Mouse (Mus musculus) right cerebral cortex, postnatal 10 days (tissue): ENCODE measurements at regions not wholly inside any gene's neighbourhood (a gene's known extent, or its start where the extent isn't known, plus 50 kb on each side); places are given as distances from the start of the nearest gene placed in this dataset.

Experiments
- DNase-seq, 2 experiments: peaks; one replicate each; pipeline ENCODE4 v3.0.0; 2021; ENCODE audit warnings: low spot score in 2 of 2

GRCm38 (mm10) chr14:94691176-94691575, 800.7 kb upstream of the Pcdh9 start:
- no peak for DNase-seq

GRCm38 (mm10) chr14:94677716-94678115, 787.2 kb upstream of the Pcdh9 start:
- no peak for DNase-seq

- peak in 1 of 2 experiments; percentile 33 for DNase-seq
Measured at GRCm38 (mm10) chr14:94653625-94654024, 763.1 kb upstream of the Pcdh9 start.

GRCm38 (mm10) chr14:94615006-94615405, 724.5 kb upstream of the Pcdh9 start:
- DNase-seq = no peak
